Mouse (Mus musculus) cerebellum, adult 2 months (tissue): ENCODE results near the gene Tanc1. TPM values are rescaled to one million over a fixed set of nuclear protein-coding genes. Genes with fewer than 3 reads are reported as not detected.

Experiments
- DNase-seq, 2 experiments: peaks; one replicate each; pipeline ENCODE4 v3.0.0; 2021
- H3K27ac ChIP-seq: fragments of 200-500 bp; 2 replicates; pipeline ENCODE4 v1.5.1; 2012; ENCODE audit warnings: low read length, control low read depth, inconsistent platforms; ENCODE audit not compliant: insufficient read depth
- H3K27me3 ChIP-seq: fragments of 200-500 bp; 2 replicates; pipeline ENCODE4 v1.6.1; 2012; ENCODE audit warnings: inconsistent platforms, mild to moderate bottlenecking, low read length, moderate library complexity; ENCODE audit not compliant: control insufficient read depth, insufficient read depth
- H3K4me1 ChIP-seq: fragments of 200-500 bp; 2 replicates; pipeline ENCODE4 v1.6.1; 2011; ENCODE audit warnings: low read length; ENCODE audit not compliant: control insufficient read depth, insufficient read depth
- H3K4me3 ChIP-seq: fragments of 200-500 bp; replicated peaks from 2 replicates; pipeline ENCODE3; 2011; ENCODE audit warnings: mild to moderate bottlenecking, low read depth, low read length, control low read depth; ENCODE audit not compliant: insufficient read depth
- CTCF ChIP-seq: fragments of 200-500 bp; IDR thresholded peaks from 2 replicates; pipeline ENCODE4 v1.5.1; 2011; ENCODE audit warnings: low read depth, mild to moderate bottlenecking, control low read depth, low read length, moderate library complexity, borderline replicate concordance; ENCODE audit not compliant: insufficient read depth
- POLR2A ChIP-seq: fragments of 200-500 bp; IDR thresholded peaks from 2 replicates; pipeline ENCODE4 v1.6.1; 2011; ENCODE audit warnings: low read length, control low read depth, borderline replicate concordance; ENCODE audit not compliant: insufficient read depth
- WGBS: fragments of 180-500 bp; shearing (Covaris S2); methylation state at CpG from one replicate; pipeline ENCODE4 v1.1.7; 2018; 5-methylcytosine and 5-hydroxymethylcytosine counted together
- polyA plus RNA-seq: library from polyadenylated mRNA; depleted of rRNA; stranded (reverse); fragments of >200 nt; gene quantifications from 2 replicates; pipeline ENCODE4 v1.2.3, GENCODE M21; 2012

The Tanc1 gene
- polyA plus RNA-seq, 1 experiment, result 40.7 TPM

- TF ChIP-seq CTCF (no peak), POLR2A (no peak)
Measured at GRCm38 (mm10) chr2:59768661-59769384, 157.0 kb downstream of the Tanc1 start.

GRCm38 (mm10) chr2:59769385-59769735 lies 157.5 kb downstream of the Tanc1 start:
- no peaks in the 10 kb centered on the region for H3K27me3 ChIP-seq
- no peaks in the 10 kb centered on the region for H3K4me1 ChIP-seq
- H3K27ac ChIP-seq, result no peak overlapping the region
- DNase-seq, result no peak
- 86% methylated on average over 3 of the region's 3 CpGs for WGBS
- H3K4me3 ChIP-seq, result no peak overlapping the region
- TF ChIP-seq POLR2A, result no peak
- no peak for TF ChIP-seq CTCF

More at GRCm38 (mm10) chr2:59768661-59769384, 157.0 kb downstream of the Tanc1 start:
- H3K4me1 ChIP-seq, result no peaks in the 10 kb centered on the region
- H3K27me3 ChIP-seq, result no peaks in the 10 kb centered on the region
- H3K27ac ChIP-seq, result no peak overlapping the region
- no peak for DNase-seq
- no peak overlapping the region for H3K4me3 ChIP-seq
- 78% methylated on average over 13 of the region's 13 CpGs for WGBS

GRCm38 (mm10) chr2:59771708-59772107 lies 159.9 kb downstream of the Tanc1 start:
- Histone ChIP-seq H3K27me3 (no peaks in the 10 kb centered on the region), H3K27ac (no peak overlapping the region), H3K4me3 (no peak overlapping the region), H3K4me1 (no peaks in the 10 kb centered on the region)
- no peak for TF ChIP-seq CTCF
- TF ChIP-seq POLR2A, result no peak
- DNase-seq, result no peak
- 82% methylated on average over 8 of the region's 8 CpGs for WGBS

- no peaks in the 10 kb centered on the region for H3K4me1 ChIP-seq
- H3K27me3 ChIP-seq, result no peaks in the 10 kb centered on the region
- 57% methylated on average over 12 of the region's 12 CpGs for WGBS
- H3K27ac ChIP-seq, result no peak overlapping the region
- TF ChIP-seq CTCF (no peak), POLR2A (no peak)
- no peak overlapping the region for H3K4me3 ChIP-seq
- no peak for DNase-seq
Measured at GRCm38 (mm10) chr2:59772261-59772683, 160.4 kb downstream of the Tanc1 start.

GRCm38 (mm10) chr2:59774374-59774773 lies 162.5 kb downstream of the Tanc1 start:
- H3K4me3 ChIP-seq, result no peak overlapping the region
- TF ChIP-seq POLR2A (no peak), CTCF (no peak)
- WGBS, result 89% methylated on average over 6 of the region's 6 CpGs
- H3K27ac ChIP-seq, result no peak overlapping the region
- no peaks in the 10 kb centered on the region for H3K4me1 ChIP-seq
- DNase-seq, result no peak
- H3K27me3 ChIP-seq, result no peaks in the 10 kb centered on the region

GRCm38 (mm10) chr2:59775148-59775547 lies 163.3 kb downstream of the Tanc1 start:
- Histone ChIP-seq H3K4me3 (no peak overlapping the region), H3K4me1 (no peaks in the 10 kb centered on the region), H3K27me3 (no peaks in the 10 kb centered on the region), H3K27ac (no peak overlapping the region)
- no peak for TF ChIP-seq CTCF
- no peak for TF ChIP-seq POLR2A
- 86% methylated on average over 5 of the region's 5 CpGs for WGBS
- DNase-seq, result no peak

- Histone ChIP-seq H3K4me3 (no peak overlapping the region), H3K27me3 (no peaks in the 10 kb centered on the region), H3K27ac (no peak overlapping the region), H3K4me1 (no peaks in the 10 kb centered on the region)
- TF ChIP-seq POLR2A (no peak), CTCF (no peak)
- DNase-seq, result no peak
- WGBS, result 81% methylated on average over 6 of the region's 6 CpGs
Measured at GRCm38 (mm10) chr2:59775820-59776219, 164.0 kb downstream of the Tanc1 start.

GRCm38 (mm10) chr2:59779355-59779754 lies 167.5 kb downstream of the Tanc1 start:
- H3K4me3 ChIP-seq, result no peak overlapping the region

More at GRCm38 (mm10) chr2:59779355-59779754, 167.5 kb downstream of the Tanc1 start:
- DNase-seq, result no peak
- no peaks in the 10 kb centered on the region for H3K27me3 ChIP-seq
- H3K27ac ChIP-seq, result no peak overlapping the region
- 86% methylated on average over 10 of the region's 10 CpGs for WGBS
- no peak for TF ChIP-seq POLR2A
- no peak for TF ChIP-seq CTCF
- peaks cover 5% of the 10 kb centered on the region for H3K4me1 ChIP-seq
